Mouse (Mus musculus) E14TG2a.4 (cell line): ENCODE results near the gene Specc1l.

Experiments used
- H3K27me3 ChIP-seq: 2 replicates; pipeline ENCODE4 v1.6.1; 2014; ENCODE audit warnings: low read length, control low read depth; ENCODE audit not compliant: insufficient read depth
- H3K36me3 ChIP-seq: 2 replicates; pipeline ENCODE4 v1.6.1; 2014; ENCODE audit warnings: low read length, control low read depth; ENCODE audit not compliant: insufficient read depth
- H3K4me1 ChIP-seq: replicated peaks from 2 replicates; pipeline ENCODE4 v1.6.1; 2014; ENCODE audit warnings: low read depth, low read length, control low read depth
- H3K4me3 ChIP-seq: replicated peaks from 2 replicates; pipeline ENCODE4 v1.5.1; 2014; ENCODE audit warnings: mild to moderate bottlenecking, low read length
- H3K9me3 ChIP-seq: 2 replicates; pipeline ENCODE4 v1.6.1; 2014; ENCODE audit warnings: low read length, control low read depth
- CTCF ChIP-seq: conservative IDR thresholded peaks from 2 replicates; pipeline ENCODE4 v1.5.1; 2014; ENCODE audit warnings: low read length
- NANOG ChIP-seq: IDR thresholded peaks from 2 replicates; pipeline ENCODE4 v1.6.1; 2014; ENCODE audit warnings: borderline replicate concordance, low read length, mixed read lengths
- POU5F1 ChIP-seq: IDR thresholded peaks from 2 replicates; pipeline ENCODE4 v1.6.1; 2014; ENCODE audit warnings: low read length, borderline replicate concordance

The Specc1l gene

GRCm38 (mm10) chr10:75211807-75212645, at the start of gene Specc1l:
Gene Specc1l, plus strand, starts transcription at chr10:75212073.
- peak within 1 kb of the TSS; percentile 91 for H3K4me3 ChIP-seq
- no peaks in the 10 kb centered on the region for H3K36me3 ChIP-seq
- no peaks in the 10 kb centered on the region for H3K27me3 ChIP-seq
- H3K4me1 ChIP-seq, result peaks cover 27% of the 10 kb centered on the region
- TF ChIP-seq NANOG (no peak), POU5F1 (no peak), CTCF (no peak)
- no peaks in the 10 kb centered on the region for H3K9me3 ChIP-seq

- TF ChIP-seq CTCF (no peak), NANOG (no peak), POU5F1 (no peak)
- peaks cover 63% of the 10 kb centered on the region for H3K36me3 ChIP-seq
- no peaks in the 10 kb centered on the region for H3K27me3 ChIP-seq
- H3K4me1 ChIP-seq, result peaks cover 15% of the 10 kb centered on the region; the same call in 1 of the 2 replicates
- H3K9me3 ChIP-seq, result peaks cover 9% of the 10 kb centered on the region
- H3K4me3 ChIP-seq, result no peak overlapping the region
These were observed 45.9 kb upstream of the Specc1l start for GRCm38 (mm10) chr10:75165825-75166481.

GRCm38 (mm10) chr10:75166601-75167000, 45.3 kb upstream of the Specc1l start:
- Histone ChIP-seq H3K4me3 (no peak overlapping the region), H3K36me3 (peaks cover 66% of the 10 kb centered on the region), H3K4me1 (peaks cover 15% of the 10 kb centered on the region; the same call in 1 of the 2 replicates), H3K27me3 (no peaks in the 10 kb centered on the region), H3K9me3 (peaks cover 9% of the 10 kb centered on the region)
- no peak for TF ChIP-seq CTCF
- TF ChIP-seq POU5F1, result no peak
- no peak for TF ChIP-seq NANOG

GRCm38 (mm10) chr10:75170207-75170850, 41.5 kb upstream of the Specc1l start:
- no peak for TF ChIP-seq CTCF
- TF ChIP-seq POU5F1, result no peak
- no peak for TF ChIP-seq NANOG
- H3K36me3 ChIP-seq, result peaks cover 55% of the 10 kb centered on the region
- peaks cover 26% of the 10 kb centered on the region for H3K4me1 ChIP-seq
- H3K27me3 ChIP-seq, result no peaks in the 10 kb centered on the region
- H3K4me3 ChIP-seq, result no peak overlapping the region
- no peaks in the 10 kb centered on the region for H3K9me3 ChIP-seq

GRCm38 (mm10) chr10:75173056-75173455, 38.8 kb upstream of the Specc1l start:
- TF ChIP-seq POU5F1 (no peak), CTCF (no peak), NANOG (no peak)
- peaks cover 55% of the 10 kb centered on the region for H3K36me3 ChIP-seq
- no peaks in the 10 kb centered on the region for H3K9me3 ChIP-seq
- H3K4me3 ChIP-seq, result no peak overlapping the region
- peaks cover 17% of the 10 kb centered on the region for H3K4me1 ChIP-seq
- no peaks in the 10 kb centered on the region for H3K27me3 ChIP-seq

GRCm38 (mm10) chr10:75173712-75174111, 38.2 kb upstream of the Specc1l start:
- H3K36me3 ChIP-seq, result peaks cover 55% of the 10 kb centered on the region
- no peak for TF ChIP-seq NANOG
- TF ChIP-seq POU5F1, result no peak
- TF ChIP-seq CTCF, result no peak
- H3K4me1 ChIP-seq, result peaks cover 17% of the 10 kb centered on the region
- H3K27me3 ChIP-seq, result no peaks in the 10 kb centered on the region
- no peaks in the 10 kb centered on the region for H3K9me3 ChIP-seq
- H3K4me3 ChIP-seq, result no peak overlapping the region

GRCm38 (mm10) chr10:75176494-75176893, 35.4 kb upstream of the Specc1l start:
- Histone ChIP-seq H3K4me3 (no peak overlapping the region), H3K4me1 (peaks cover 17% of the 10 kb centered on the region), H3K9me3 (no peaks in the 10 kb centered on the region), H3K36me3 (peaks cover 64% of the 10 kb centered on the region), H3K27me3 (no peaks in the 10 kb centered on the region)
- TF ChIP-seq CTCF (no peak), POU5F1 (no peak)

GRCm38 (mm10) chr10:75178911-75179310, 33.0 kb upstream of the Specc1l start:
- H3K4me1 ChIP-seq, result peaks cover 23% of the 10 kb centered on the region
- no peak overlapping the region for H3K4me3 ChIP-seq
- H3K27me3 ChIP-seq, result no peaks in the 10 kb centered on the region
- H3K9me3 ChIP-seq, result no peaks in the 10 kb centered on the region
- peaks cover 66% of the 10 kb centered on the region for H3K36me3 ChIP-seq
- no peak for TF ChIP-seq POU5F1
- no peak for TF ChIP-seq NANOG
- TF ChIP-seq CTCF, result no peak
